Mouse (Mus musculus) spleen, adult 12 weeks (tissue): ENCODE measurements around the gene Dhrs11.
"Not testable (repeated sequence)": the region's sequence is repeated elsewhere in the genome, so short reads cannot be mapped to it uniquely, and the experiment has no call there.

Experiments
- DNase-seq: peaks from one replicate; pipeline ENCODE4 v3.0.0; 2022; ENCODE audit warnings: low spot score

Dhrs11 gene

GRCm38 (mm10) chr11:84828516-84829399 lies at the start of gene Dhrs11:
Gene Dhrs11 (minus strand): TSS chr11:84828994.
- peak; percentile 88 for DNase-seq

- DNase-seq = not testable (repeated sequence)
Observed at GRCm38 (mm10) chr11:84876020-84876419, 47.2 kb upstream of the Dhrs11 start.

GRCm38 (mm10) chr11:84873042-84873833 lies 44.4 kb upstream of the Dhrs11 start:
- no peak for DNase-seq

GRCm38 (mm10) chr11:84871548-84872069 lies 42.8 kb upstream of the Dhrs11 start:
- DNase-seq = no peak

- no peak for DNase-seq
Observed at GRCm38 (mm10) chr11:84871046-84871445, 42.3 kb upstream of the Dhrs11 start.

GRCm38 (mm10) chr11:84870337-84871043 lies 41.7 kb upstream of the Dhrs11 start, which contains the start of gene Ggnbp2:
Gene Ggnbp2 (minus strand): TSS chr11:84870817.
- DNase-seq = peak; percentile 86

GRCm38 (mm10) chr11:84869537-84870232 lies 40.9 kb upstream of the Dhrs11 start:
- DNase-seq = peak; percentile 79

- no peak for DNase-seq
Observed at GRCm38 (mm10) chr11:84868786-84869259, 40.0 kb upstream of the Dhrs11 start.

GRCm38 (mm10) chr11:84867586-84867985 lies 38.8 kb upstream of the Dhrs11 start:
- DNase-seq = no peak

- DNase-seq = no peak
Observed at GRCm38 (mm10) chr11:84865268-84865667, 36.5 kb upstream of the Dhrs11 start.

- no peak for DNase-seq
Observed at GRCm38 (mm10) chr11:84855285-84855684, 26.5 kb upstream of the Dhrs11 start.

- DNase-seq = no peak
Observed at GRCm38 (mm10) chr11:84847475-84848090, 18.8 kb upstream of the Dhrs11 start.

- DNase-seq = no peak
Observed at GRCm38 (mm10) chr11:84846741-84847474, 18.1 kb upstream of the Dhrs11 start.

GRCm38 (mm10) chr11:84839330-84839729 lies 10.5 kb upstream of the Dhrs11 start:
- DNase-seq = no peak

- not testable (repeated sequence) for DNase-seq
Observed at GRCm38 (mm10) chr11:84829495-84829894, 701 bp upstream of the Dhrs11 start.

GRCm38 (mm10) chr11:84827901-84828503 lies 792 bp downstream of the Dhrs11 start:
- no peak for DNase-seq

- DNase-seq = no peak
Observed at GRCm38 (mm10) chr11:84827492-84827891, 1.3 kb downstream of the Dhrs11 start.

- DNase-seq = no peak
Observed at GRCm38 (mm10) chr11:84826185-84826584, 2.6 kb downstream of the Dhrs11 start.

- DNase-seq = no peak
Observed at GRCm38 (mm10) chr11:84825261-84825807, 3.5 kb downstream of the Dhrs11 start.
